ENCODE assay signal across 8 mouse cellular contexts in genomic region chr15:80233733-80234509, GRCm38 (mm10). TPM values are rescaled to one million over a fixed set of nuclear protein-coding genes. Genes with fewer than 3 reads are reported as not detected.
DNase-seq lines count a peak whose midpoint lies in the region; ATAC-seq and TF ChIP-seq lines count a peak whose summit lies in the region.

Gene Mief1, plus strand, starts transcription at chr15:80234018.

- peak; percentile 88 for TF ChIP-seq POLR2A in CH12.LX (IDR thresholded peaks at IDR 0.05; ENCODE audit: low read depth, low read length)
- TF ChIP-seq POLR2A in testis, adult 2 months (IDR thresholded peaks at IDR 0.05; ENCODE audit: control insufficient read depth, low read depth, low read length), result peak; percentile 98

- peak within 1 kb of the TSS; percentile 89 for H3K9ac ChIP-seq in CH12.LX (ENCODE audit: insufficient read depth, low read depth)
- H3K9ac ChIP-seq in forebrain, embryonic 12.5 days, result peak within 1 kb of the TSS; percentile 82
- H3K9ac ChIP-seq in heart, postnatal 0 days (replicated peaks; ENCODE audit: low read depth, low read length), result peak within 1 kb of the TSS; percentile 91
- H3K9ac ChIP-seq in liver, embryonic 16.5 days (ENCODE audit: low read depth, low read length), result peak within 1 kb of the TSS; percentile 92
- peak within 1 kb of the TSS; percentile 91 for H3K9ac ChIP-seq in neural tube, embryonic 13.5 days

- peak within 1 kb of the TSS; percentile 10; the same call in 1 of the 2 replicates for H3K27ac ChIP-seq in CH12.LX (ENCODE audit: insufficient read depth, low read depth)
- H3K27ac ChIP-seq in forebrain, embryonic 12.5 days, result peak within 1 kb of the TSS; percentile 72
- H3K27ac ChIP-seq in heart, postnatal 0 days (ENCODE audit: low read depth), result peak within 1 kb of the TSS; percentile 85
- peak within 1 kb of the TSS; percentile 93 for H3K27ac ChIP-seq in liver, embryonic 16.5 days (ENCODE audit: low read length)
- H3K27ac ChIP-seq in neural tube, embryonic 13.5 days (replicated peaks), result peak within 1 kb of the TSS; percentile 87
- peak within 1 kb of the TSS; percentile 90 for H3K27ac ChIP-seq in testis, adult 2 months (ENCODE audit: control insufficient read depth, insufficient read depth, low read depth, low read length)

- peak; percentile 10 for TF ChIP-seq RAD21 in CH12.LX (IDR thresholded peaks at IDR 0.05; ENCODE audit: low read depth, low read length)

- peak; percentile 97 for DNase-seq in CH12.LX (ENCODE audit: extremely low read depth)
- DNase-seq in c-Kit-positive CD71-positive TER-119-negative erythroid progenitor cells, embryonic 14.5 days (ENCODE audit: low read depth), result peak; percentile 97
- peak; percentile 96 for DNase-seq in heart, postnatal 0 days (ENCODE audit: low spot score)
- peak; percentile 99 for DNase-seq in kidney, postnatal 4 days

- peaks cover 2 to 23% of the 10 kb centered on the region in 2 experiments; a peak in 3 of 4 replicates for H3K4me1 ChIP-seq in CH12.LX (ENCODE audit: control insufficient read depth in 1 of 2, insufficient read depth in 2 of 2)
- peaks cover 20% of the 10 kb centered on the region for H3K4me1 ChIP-seq in forebrain, embryonic 12.5 days
- H3K4me1 ChIP-seq in heart, postnatal 0 days (ENCODE audit: control insufficient read depth, insufficient read depth), result peaks cover 6% of the 10 kb centered on the region; the same call in 1 of the 2 replicates
- H3K4me1 ChIP-seq in liver, embryonic 16.5 days (ENCODE audit: control insufficient read depth, low read depth, low read length), result peaks cover 23% of the 10 kb centered on the region
- H3K4me1 ChIP-seq in neural tube, embryonic 13.5 days (replicated peaks), result peaks cover 30% of the 10 kb centered on the region
- H3K4me1 ChIP-seq in testis, adult 2 months (ENCODE audit: control insufficient read depth, insufficient read depth, low read length), result peaks cover 2% of the 10 kb centered on the region; the same call in 1 of the 2 replicates

- H3K36me3 ChIP-seq in CH12.LX (replicated peaks in 1 of 2; ENCODE audit: control insufficient read depth in 1 of 2, insufficient read depth in 1 of 2, low read length in 1 of 2), result peaks cover 35 to 39% of the 10 kb centered on the region in 2 experiments
- H3K36me3 ChIP-seq in forebrain, embryonic 12.5 days (replicated peaks), result peaks cover 32% of the 10 kb centered on the region
- H3K36me3 ChIP-seq in heart, postnatal 0 days (replicated peaks; ENCODE audit: control insufficient read depth, insufficient read depth, low read length), result peaks cover 33% of the 10 kb centered on the region
- peaks cover 24% of the 10 kb centered on the region for H3K36me3 ChIP-seq in liver, embryonic 16.5 days (ENCODE audit: control insufficient read depth, insufficient read depth)
- H3K36me3 ChIP-seq in neural tube, embryonic 13.5 days, result peaks cover 33% of the 10 kb centered on the region
- peaks cover 2% of the 10 kb centered on the region for H3K36me3 ChIP-seq in testis, adult 2 months (ENCODE audit: control insufficient read depth, insufficient read depth, low read length)

- ATAC-seq in forebrain, embryonic 12.5 days (ENCODE audit: low FRiP score), result peak; percentile 98
- peak; percentile 98 for ATAC-seq in heart, postnatal 0 days (ENCODE audit: insufficient read depth, low read depth)
- peak; percentile 97 for ATAC-seq in liver, embryonic 16.5 days (ENCODE audit: low read depth)
- peak; percentile 96 for ATAC-seq in neural tube, embryonic 13.5 days (ENCODE audit: low read depth)

- peak in 1 of 2 experiments; percentile 45; a peak in 2 of 4 replicates for TF ChIP-seq CTCF in CH12.LX (conservative IDR thresholded peaks at IDR 0.05 in 1 of 2, IDR thresholded peaks at IDR 0.05 in 1 of 2; ENCODE audit: low read depth in 2 of 2, low read length in 2 of 2)
- TF ChIP-seq CTCF in heart, postnatal 0 days (IDR thresholded peaks at IDR 0.05; ENCODE audit: low read depth), result peak; percentile 18; the same call in 1 of the 2 replicates
- peak; percentile 10; the same call in 1 of the 2 replicates for TF ChIP-seq CTCF in testis, adult 2 months (IDR thresholded peaks at IDR 0.05; ENCODE audit: control insufficient read depth, insufficient read depth, insufficient replicate concordance, low read depth, low read length)

- H3K79me2 ChIP-seq in CH12.LX (replicated peaks; ENCODE audit: control insufficient read depth, extremely low read depth, insufficient read depth, poor library complexity, severe bottlenecking), result peaks cover 28% of the 10 kb centered on the region

- dilution Hi-C loops in CH12.LX (cut with MboI; ENCODE audit: extremely low pct_ligation_motif_present, extremely low pct_unique_long_range_greater_than_20kb, low sequenced_read_pairs), result no loop called here

- H3K9me3 ChIP-seq in CH12.LX (replicated peaks; ENCODE audit: low read length), result no peaks in the 10 kb centered on the region
- no peaks in the 10 kb centered on the region for H3K9me3 ChIP-seq in forebrain, embryonic 12.5 days
- no peaks in the 10 kb centered on the region for H3K9me3 ChIP-seq in heart, postnatal 0 days (replicated peaks; ENCODE audit: control insufficient read depth, low read length)
- H3K9me3 ChIP-seq in liver, embryonic 16.5 days (replicated peaks; ENCODE audit: control insufficient read depth, low read length), result no peaks in the 10 kb centered on the region
- H3K9me3 ChIP-seq in neural tube, embryonic 13.5 days, result no peaks in the 10 kb centered on the region

- in situ Hi-C loops in CH12.LX (cut with MboI; ENCODE audit: low pct_ligation_motif_present, low pct_unique_long_range_greater_than_20kb, low sequenced_read_pairs), result loop anchor here (10.0 kb wide), 1 partner anchor 289 kb away; no protein-coding TSS in a partner anchor

- peak within 1 kb of the TSS; percentile 90 for H3K4me2 ChIP-seq in CH12.LX (ENCODE audit: insufficient read depth, low read depth, poor library complexity, severe bottlenecking)
- peak within 1 kb of the TSS; percentile 96 for H3K4me2 ChIP-seq in forebrain, embryonic 12.5 days
- peak within 1 kb of the TSS; percentile 77 for H3K4me2 ChIP-seq in heart, postnatal 0 days (ENCODE audit: low read depth, low read length)
- peak within 1 kb of the TSS; percentile 86 for H3K4me2 ChIP-seq in liver, embryonic 16.5 days (ENCODE audit: low read depth, low read length)
- peak within 1 kb of the TSS; percentile 93 for H3K4me2 ChIP-seq in neural tube, embryonic 13.5 days

- peak within 1 kb of the TSS; percentile 75 to 98 (median 96) for H3K4me3 ChIP-seq in CH12.LX (replicated peaks in 1 of 3; ENCODE audit: low read depth in 2 of 3, low read length in 2 of 3, poor library complexity in 1 of 3)
- peak within 1 kb of the TSS; percentile 90 for H3K4me3 ChIP-seq in forebrain, embryonic 12.5 days (replicated peaks)
- H3K4me3 ChIP-seq in heart, postnatal 0 days (ENCODE audit: low read depth, low read length), result peak within 1 kb of the TSS; percentile 92
- H3K4me3 ChIP-seq in liver, embryonic 16.5 days (ENCODE audit: low read depth, low read length), result peak within 1 kb of the TSS; percentile 95
- peak within 1 kb of the TSS; percentile 91 for H3K4me3 ChIP-seq in neural tube, embryonic 13.5 days
- peak within 1 kb of the TSS; percentile 100 for H3K4me3 ChIP-seq in testis, adult 2 months (ENCODE audit: control insufficient read depth, low read depth, low read length)

- TF ChIP-seq EP300 in CH12.LX (IDR thresholded peaks at IDR 0.05; ENCODE audit: low read length), result no peak
- TF ChIP-seq EP300 in heart, postnatal 0 days (IDR thresholded peaks at IDR 0.05; ENCODE audit: low read depth), result peak; percentile 17; the same call in 1 of the 2 replicates

- WGBS in forebrain, embryonic 12.5 days, result under 1% methylated on average over 65 of the region's 67 CpGs
- WGBS in heart, postnatal 0 days, result 0% methylated on average over 66 of the region's 67 CpGs
- under 1% methylated on average over 65 of the region's 67 CpGs for WGBS in liver, embryonic 16.5 days (ENCODE audit: insufficient replicate concordance)
- WGBS in neural tube, embryonic 13.5 days, result under 1% methylated on average over 65 of the region's 67 CpGs

- no peaks in the 10 kb centered on the region for H3K27me3 ChIP-seq in CH12.LX (replicated peaks)
- no peaks in the 10 kb centered on the region for H3K27me3 ChIP-seq in forebrain, embryonic 12.5 days
- H3K27me3 ChIP-seq in heart, postnatal 0 days (ENCODE audit: control insufficient read depth, insufficient read depth, low read length), result no peaks in the 10 kb centered on the region
- no peaks in the 10 kb centered on the region for H3K27me3 ChIP-seq in liver, embryonic 16.5 days (ENCODE audit: control insufficient read depth, insufficient read depth, low read depth, low read length)
- no peaks in the 10 kb centered on the region for H3K27me3 ChIP-seq in neural tube, embryonic 13.5 days
- H3K27me3 ChIP-seq in testis, adult 2 months (ENCODE audit: control insufficient read depth, insufficient read depth, low read length), result no peaks in the 10 kb centered on the region

TF ChIP-seq in CH12.LX, 34 proteins besides CTCF, POLR2A, EP300 and RAD21 (continues in another document):
- TF ChIP-seq MAX (IDR thresholded peaks at IDR 0.05; ENCODE audit: low read length) (peak; percentile 79; the same call in 1 of the 2 replicates), CHD2 (IDR thresholded peaks at IDR 0.05; ENCODE audit: low read length) (peak; percentile 95), IRF4 (IDR thresholded peaks at IDR 0.05; ENCODE audit: low read depth, low read length) (peak; percentile 56), POLR2AphosphoS2 (IDR thresholded peaks at IDR 0.05; ENCODE audit: low read depth, low read length) (no peak), SMC3 (IDR thresholded peaks at IDR 0.05; ENCODE audit: low read depth, low read length) (no peak), TBP (conservative IDR thresholded peaks at IDR 0.05; ENCODE audit: low read depth, low read length) (no peak), GABPA (IDR thresholded peaks at IDR 0.05; ENCODE audit: insufficient replicate concordance, low read depth, low read length) (no peak; the same call in 1 of the 2 replicates), NELFE (IDR thresholded peaks at IDR 0.05; ENCODE audit: low read depth, low read length) (peak; percentile 80), ELF1 (IDR thresholded peaks at IDR 0.05; ENCODE audit: low read depth, low read length) (peak; percentile 94), KAT2A (IDR thresholded peaks at IDR 0.05; ENCODE audit: insufficient replicate concordance, low read length) (peak; percentile 90; the same call in 1 of the 2 replicates), PAX5 (IDR thresholded peaks at IDR 0.05; ENCODE audit: low read length) (no peak)

RNA-seq across cellular contexts. Expression of gene Mief1, which starts in this region (rescaled TPM):
- 34.4 and 35.4 TPM in 2 replicates for total RNA-seq in CH12.LX (2012; rRNA removed)
- total RNA-seq in CH12.LX (2014; rRNA removed), result 18.8 and 20.7 TPM in 2 replicates
- polyA plus RNA-seq in CH12.LX (2012; ENCODE audit: insufficient read length, low read depth), result 19.2 and 23.3 TPM in 2 replicates
- 38.6 and 44.2 TPM in 2 replicates for polyA plus RNA-seq in forebrain, embryonic 12.5 days (2016; fragmentation: Nextera tagmentation; extraction: Ambion mirVana)
- 34.5 and 39.8 TPM in 2 replicates for total RNA-seq in heart, postnatal 0 days (2014; rRNA removed; ENCODE audit: low replicate concordance)
- polyA plus RNA-seq in heart, postnatal 0 days (2015; fragmentation: Nextera tagmentation; extraction: Ambion mirVana), result 17.0 and 17.8 TPM in 2 replicates
- 14.4 and 16.0 TPM in 2 replicates for polyA plus RNA-seq in liver, embryonic 16.5 days (2015; fragmentation: Nextera tagmentation; extraction: Ambion mirVana)
- polyA plus RNA-seq in neural tube, embryonic 13.5 days (2015; fragmentation: Nextera tagmentation; extraction: Ambion mirVana), result 37.8 and 39.1 TPM in 2 replicates
- polyA plus RNA-seq in testis, adult 2 months (2012; rRNA removed), result 38.4 and 43.6 TPM in 2 replicates

Comparison
In these comparisons a context has a peak if more than half of its experiments do, and no peak if none do; other contexts are left out.
1. Peak in every context shown above with its lines: DNase-seq, ATAC-seq, H3K4me3 ChIP-seq and H3K27ac ChIP-seq.
2. H3K27ac ChIP-seq: peak in every context shown above with its lines; median percentile 93 in liver, embryonic 16.5 days; 90 in testis, adult 2 months; 87 in neural tube, embryonic 13.5 days; 85 in heart, postnatal 0 days; 72 in forebrain, embryonic 12.5 days; 10 in CH12.LX.